Mouse (Mus musculus) lung, adult 18-20 months (tissue): Measurements from ENCODE around the gene Zfp114.

Experiments
- DNase-seq, 2 experiments: peaks; one replicate each; pipeline ENCODE4 v3.0.0; 2022; ENCODE audit warnings: mixed read lengths in 2 of 2

The Zfp114 gene

DNA sequence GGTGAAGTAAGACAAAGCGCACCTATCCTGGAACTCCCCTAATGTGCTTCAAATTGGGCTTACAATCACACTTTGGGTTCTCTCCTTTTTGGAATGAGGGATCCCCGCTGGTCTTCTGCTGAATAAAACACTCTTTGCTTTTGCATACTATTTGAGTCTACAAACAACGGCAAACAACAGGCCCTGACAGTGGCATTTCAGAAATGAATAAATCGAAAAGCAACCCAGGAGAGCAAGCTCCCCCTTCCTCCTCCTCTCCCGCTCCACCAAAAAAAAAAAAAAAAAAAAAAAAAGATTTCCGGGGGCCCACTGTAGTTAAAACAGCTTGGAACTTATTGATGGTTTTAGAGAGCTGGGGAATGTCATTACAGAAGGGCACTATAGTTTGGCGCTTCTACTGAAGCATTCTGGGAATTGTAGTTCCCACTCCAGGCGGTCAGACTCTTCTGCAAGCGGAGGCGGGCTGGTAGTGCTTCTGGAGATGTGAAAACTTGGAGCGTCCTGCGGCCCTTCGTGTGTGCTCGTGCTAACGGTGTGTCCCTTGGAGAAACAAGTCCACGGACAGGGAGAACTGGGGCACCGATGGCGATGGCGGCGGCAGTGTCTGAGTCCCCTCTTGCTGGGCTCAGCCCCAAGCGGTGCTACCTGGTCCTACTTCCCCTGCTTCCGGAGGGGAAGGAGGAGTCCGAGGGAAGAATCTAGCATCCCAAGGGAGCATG, at the start of gene Zfp114:
Gene Zfp114 (plus strand): TSS at position 443 of the 719 bp plus-strand sequence.
- peak; percentile 24 to 33 for DNase-seq

DNA sequence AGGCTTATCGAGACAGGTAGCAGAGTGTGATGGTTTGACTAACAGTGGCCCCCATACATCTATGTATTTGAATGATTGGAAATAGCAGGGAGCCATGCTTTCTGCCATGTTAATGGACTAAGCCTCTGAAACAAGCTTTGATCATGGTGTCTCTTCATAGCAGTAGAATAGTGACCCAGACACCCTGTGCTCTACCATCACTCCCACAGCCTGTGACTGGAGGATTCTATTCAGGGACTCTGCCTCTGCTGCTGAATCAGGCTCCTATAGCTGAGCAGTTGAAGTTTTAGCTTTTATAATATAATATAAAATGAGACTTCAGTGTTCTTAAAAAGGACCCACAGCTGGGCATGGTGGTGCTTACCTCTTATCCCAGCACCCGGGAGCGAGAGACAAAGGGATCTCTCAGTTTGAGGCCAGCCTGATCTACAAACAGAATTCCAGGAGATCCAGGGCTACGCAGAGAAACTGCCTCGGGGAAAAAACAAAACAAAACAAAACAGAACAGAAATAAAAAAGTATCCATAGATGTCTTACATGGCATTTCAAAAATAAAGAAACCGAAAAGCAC, 41.4 kb upstream of the Zfp114 start:
- no peak for DNase-seq

DNA sequence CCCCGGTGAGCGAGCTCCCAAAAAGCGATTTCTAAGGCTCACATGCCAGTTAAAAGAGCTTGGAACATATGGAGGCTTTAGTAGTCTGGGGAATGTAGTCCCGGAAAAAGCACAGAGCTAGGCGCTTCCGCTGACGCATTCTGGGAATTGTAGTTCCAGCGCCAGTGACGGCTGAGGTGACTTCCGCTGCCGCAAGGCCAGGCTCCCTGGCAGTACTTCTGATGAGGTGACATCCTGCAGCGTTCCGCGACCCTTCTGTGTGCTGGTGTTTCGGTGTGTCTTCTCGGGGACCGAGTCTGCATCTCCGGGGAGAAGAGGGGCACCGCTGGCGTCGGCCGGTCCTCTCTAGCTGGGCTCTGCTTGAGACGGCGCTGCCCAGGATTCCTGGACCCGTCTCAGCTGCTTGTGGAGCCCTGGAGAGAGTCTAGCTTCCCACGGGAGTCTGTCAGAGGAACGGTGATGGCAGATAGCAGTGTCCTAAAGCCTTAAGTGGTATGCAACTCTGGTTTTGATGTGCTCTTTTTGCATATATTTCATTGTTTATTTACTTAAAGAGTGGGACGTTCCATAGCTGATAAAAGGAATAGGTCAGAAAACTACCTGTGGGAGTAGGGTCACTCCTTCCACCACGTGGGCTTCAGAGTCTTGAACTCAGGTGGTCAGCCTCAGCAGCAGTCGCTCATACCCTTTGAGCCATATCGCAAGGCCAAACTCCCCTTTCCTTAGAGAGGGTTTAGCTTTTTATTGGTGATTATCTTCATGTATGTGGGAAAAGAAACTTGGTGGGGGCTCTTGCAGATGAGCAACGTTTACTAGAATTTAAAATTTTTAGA, 40.6 kb upstream of the Zfp114 start, which contains the start of gene Zfp235:
Gene Zfp235 (plus strand): TSS at position 174 of the 833 bp plus-strand sequence.
- peak; percentile 89 to 90 for DNase-seq

DNA sequence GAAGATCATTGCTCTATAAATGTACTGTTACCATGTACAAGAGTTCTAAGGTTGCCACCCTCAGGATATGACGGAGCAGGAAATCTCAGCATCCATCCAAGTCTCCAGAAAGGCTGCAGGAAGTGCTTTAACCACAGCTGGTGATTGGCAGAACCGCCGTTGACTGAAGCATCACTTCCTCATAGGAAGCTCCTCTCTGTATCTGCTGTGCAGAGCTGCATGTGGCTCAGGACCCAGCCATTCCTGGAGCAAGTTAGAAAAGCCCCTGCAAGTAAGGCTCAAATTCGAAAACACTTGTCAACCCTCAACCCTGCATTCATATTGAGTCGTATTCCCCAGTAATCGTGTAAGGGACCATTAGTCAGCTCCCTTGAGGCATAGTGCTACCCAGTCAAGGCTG, 32.3 kb upstream of the Zfp114 start:
- no peak for DNase-seq

DNA sequence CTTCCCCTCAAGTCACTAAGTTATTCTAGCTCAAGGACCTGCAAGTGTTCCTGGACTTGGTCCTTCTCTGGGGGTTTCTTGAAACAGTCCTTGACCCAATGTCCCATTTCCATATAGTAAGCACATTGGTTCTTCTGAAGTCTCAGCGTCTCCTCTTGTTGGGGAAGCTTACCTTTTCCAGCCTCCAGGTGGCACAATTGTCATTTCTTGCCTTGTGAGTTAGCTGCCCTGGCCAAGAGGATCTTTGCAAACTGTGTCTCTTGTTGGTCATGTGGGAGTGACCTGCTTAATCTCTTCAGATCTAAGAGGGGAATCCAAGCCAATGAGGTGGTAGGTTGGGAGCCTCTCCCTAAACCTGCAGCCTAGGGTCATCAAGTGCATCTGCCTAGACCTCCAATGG, 21.6 kb upstream of the Zfp114 start:
- no peak for DNase-seq

DNA sequence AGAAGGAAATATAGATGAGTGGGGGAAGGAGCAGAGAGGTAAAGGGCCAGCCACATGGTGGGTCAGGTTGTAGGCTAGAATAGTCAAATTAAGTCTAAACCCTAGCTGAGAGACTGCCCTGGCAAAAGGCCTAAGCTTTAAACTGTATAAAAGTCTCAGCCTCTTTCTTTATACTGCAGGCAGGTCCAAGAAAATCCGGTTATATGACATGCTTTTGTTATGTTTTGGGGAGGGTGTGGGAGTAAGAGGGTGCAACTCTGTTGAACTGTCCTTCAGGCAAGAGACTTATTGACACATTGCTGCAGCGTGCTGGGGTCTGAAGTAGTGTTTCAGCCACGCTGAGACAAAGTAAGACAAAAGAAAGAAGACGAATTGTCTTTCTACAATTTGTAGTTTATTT, 2.7 kb upstream of the Zfp114 start:
- DNase-seq = no peak

DNA sequence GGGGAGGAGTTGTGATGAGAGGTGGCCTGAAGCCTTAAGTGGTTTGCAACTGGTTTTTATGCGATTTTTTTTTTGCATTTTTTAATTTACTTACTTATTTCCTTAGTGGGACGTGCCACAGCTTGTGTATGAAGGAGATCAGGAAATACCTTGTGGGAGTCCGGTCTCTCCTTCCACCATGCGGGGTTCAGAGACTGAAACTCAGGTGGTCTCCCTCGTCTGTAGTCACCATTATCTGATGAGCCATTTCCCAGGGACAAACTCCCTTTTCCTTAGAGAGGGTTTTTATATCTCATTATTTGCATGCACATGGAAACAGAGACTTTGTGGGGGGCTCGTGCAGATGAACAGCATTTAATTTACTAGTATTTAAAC, 464 bp downstream of the Zfp114 start:
- no peak for DNase-seq

DNA sequence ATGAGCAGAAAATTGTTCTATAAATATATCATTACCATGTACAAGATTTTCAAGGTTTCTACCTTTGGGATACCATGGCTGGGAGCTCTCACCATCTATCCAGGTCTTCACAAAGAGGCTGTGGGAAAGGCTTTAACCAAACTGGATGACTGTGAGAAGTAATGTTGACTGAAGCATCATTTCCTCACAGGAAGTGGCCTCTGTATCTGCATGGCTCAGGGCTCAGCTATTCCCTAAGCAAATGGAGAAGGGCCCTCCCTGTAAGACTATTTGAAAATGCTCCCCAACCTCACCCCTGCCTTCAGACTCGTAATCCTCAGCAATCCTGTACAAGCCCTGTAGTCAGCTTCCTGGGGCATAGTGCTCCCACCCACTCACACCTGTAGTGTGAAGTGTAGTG, 12.8 kb downstream of the Zfp114 start:
- DNase-seq = no peak

DNA sequence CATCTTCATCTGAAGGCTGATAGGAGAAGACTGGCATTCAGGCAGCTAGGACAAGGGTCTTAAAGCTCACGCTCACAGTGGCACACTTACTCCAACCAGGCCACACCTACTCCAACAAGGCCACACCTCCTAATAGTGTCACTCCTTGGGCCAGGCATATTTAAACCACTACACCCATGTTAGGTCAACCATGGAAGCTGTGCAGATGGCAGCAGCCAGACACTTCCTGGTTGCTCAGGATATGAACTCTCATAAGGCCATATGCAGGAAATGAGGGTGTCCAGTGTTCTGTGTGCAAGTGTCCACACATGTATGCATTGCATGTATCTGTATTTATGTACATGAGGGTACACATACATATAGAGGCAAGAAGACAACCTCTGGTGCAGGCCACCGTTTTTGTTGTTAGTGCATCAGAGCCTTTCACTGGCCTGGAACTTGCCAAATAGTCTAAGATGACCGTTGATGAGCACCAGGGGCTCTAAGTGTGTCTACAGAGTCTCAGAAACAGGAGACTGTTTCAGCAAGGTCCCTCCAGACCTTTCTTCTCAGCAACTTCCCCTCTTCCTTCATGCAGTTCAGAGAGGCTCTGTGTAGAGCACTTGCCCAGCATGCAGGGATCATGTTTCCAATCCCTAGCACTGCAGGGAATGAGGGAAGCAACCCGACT, 14.2 kb downstream of the Zfp114 start:
- no peak for DNase-seq

DNA sequence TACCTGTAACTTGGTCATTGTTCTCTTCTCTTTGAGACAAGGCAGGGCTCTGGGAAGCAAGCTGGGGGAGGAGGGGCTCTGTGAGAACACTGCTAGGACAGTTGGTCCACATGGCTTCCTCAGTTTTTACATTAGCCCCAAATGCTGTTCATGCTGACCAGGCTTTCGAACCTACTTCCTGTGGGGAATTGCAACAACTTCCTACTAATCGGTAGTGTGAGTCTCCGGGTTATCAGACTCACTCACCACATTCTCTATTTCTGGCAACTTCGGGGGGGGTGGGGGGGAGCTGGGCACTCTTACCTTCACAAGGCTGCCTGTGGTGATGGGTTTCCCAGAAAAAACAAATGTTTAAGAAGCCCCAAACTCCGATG, 14.7 kb downstream of the Zfp114 start:
- DNase-seq = no peak

DNA sequence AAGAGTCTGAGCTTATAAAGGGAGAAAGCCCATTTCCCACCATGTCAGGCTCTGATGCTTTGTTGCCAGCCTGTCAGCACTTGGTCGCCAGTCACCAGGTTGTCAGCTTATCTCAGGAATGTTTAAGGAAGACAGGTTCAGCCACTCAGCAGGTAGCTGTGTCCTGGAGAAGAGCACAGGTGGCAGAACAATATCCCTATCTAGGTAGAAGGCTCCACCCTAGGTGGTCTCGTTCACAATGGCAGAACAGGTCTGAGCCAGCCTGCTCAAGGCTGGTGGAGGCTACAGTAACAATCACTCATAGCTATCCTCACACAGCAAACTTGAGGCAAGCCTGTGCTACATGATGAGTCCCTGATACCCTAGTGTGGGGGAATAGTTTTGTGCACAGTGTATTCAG, 16.5 kb downstream of the Zfp114 start:
- no peak for DNase-seq

DNA sequence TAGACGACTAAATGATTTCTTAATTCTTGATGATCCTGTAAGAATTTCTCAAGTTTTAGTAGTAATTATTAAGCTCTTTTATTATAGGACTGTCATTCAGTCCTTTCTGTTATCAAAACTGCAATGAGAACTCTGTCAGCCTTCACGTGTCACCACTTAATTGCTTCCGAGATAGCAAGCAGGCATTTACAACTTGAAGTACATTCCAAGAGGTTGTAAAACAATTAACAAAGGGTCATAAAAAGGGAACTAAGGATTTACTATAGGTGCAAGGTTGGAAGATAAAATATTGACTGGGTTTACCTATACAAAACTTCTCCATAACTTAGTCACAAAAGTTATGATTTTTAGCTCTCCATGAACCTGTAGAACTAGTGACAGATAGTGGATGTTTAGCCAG, 18.3 kb downstream of the Zfp114 start:
- DNase-seq = no peak

DNA sequence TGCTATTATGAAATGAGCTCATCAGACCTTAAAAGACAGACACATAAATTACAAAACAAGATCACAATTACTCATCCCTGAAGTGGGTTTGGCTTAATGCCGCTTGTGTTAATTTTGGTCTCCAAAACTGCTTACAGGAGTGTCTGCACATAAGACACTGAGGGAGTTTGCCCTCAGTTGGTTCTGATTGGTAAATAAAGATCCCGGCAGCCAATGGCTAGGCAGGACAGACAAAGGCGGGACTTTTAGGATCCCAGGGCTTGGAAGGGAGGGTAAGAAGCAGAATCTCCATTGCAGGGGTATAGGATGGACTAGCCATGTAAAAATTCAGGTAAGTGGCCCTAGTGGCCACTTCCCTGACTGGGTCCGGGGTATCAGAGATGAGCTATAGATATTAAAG, 22.1 kb downstream of the Zfp114 start:
- no peak for DNase-seq

DNA sequence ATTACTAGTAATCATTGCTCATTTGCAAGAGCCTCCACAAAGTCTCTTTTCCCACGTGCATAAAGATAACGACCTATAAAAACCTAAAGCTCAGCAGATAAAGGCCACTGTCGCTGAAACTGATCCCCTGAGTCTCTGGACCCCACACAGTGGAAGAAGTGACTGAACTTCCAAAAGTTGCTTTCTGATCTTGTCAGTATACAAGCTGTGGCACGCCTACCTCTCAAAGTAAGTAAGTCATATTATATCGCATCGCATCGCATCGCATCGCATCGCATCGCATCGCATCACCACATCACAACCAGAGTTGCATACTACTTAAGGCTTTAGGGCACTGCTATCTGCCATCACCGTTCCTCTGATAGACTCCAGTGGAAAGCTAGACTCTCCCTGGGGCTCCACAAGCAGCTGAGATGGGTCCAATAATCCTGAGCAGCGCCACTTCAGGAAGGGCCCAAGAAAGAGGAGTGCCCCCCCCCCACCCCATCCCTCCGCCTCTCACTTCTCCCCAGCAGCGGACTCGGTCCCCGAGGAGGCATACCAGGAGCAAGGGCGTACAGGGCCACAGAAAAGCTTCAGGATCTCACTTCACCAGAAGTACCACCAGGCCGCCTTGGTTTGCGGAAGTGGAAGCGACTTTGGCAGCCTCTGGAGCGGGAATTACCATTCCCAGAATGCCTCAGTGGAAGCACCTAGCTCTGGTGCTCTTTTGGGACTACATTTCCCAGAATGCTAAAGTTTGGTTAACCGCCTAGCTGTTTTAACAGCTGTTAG, 32.8 kb downstream of the Zfp114 start:
- DNase-seq = peak; percentile 75 to 82

DNA sequence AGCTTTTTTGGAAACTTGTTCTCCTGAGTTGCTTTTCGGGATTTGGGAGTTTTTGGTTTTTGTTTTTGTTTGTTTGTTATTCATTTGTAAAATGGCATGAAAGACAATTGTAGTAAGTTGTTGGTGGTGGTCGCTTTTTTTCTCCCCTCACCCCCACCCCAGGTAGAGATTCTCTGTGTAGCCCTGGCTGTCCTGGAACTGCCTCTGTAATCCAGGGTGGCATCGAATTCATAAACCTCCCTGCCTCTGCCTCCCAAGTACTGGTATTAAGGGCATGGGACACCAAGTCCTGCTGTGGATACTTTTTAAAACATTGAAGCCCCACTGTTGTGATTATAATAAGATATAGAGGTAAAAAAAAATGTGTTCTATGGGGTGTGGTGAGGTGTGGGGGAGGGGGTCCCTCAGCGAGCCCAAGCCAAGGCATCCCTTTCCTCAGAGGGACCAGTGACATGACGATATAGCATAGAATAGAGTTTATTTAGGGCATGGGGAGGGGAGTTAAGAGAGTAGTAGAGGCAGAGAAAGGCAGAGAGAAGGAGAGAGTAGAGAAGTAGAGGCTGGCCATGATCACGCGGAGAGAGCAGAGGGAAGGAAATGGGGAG, 33.5 kb downstream of the Zfp114 start:
- no peak for DNase-seq

DNA sequence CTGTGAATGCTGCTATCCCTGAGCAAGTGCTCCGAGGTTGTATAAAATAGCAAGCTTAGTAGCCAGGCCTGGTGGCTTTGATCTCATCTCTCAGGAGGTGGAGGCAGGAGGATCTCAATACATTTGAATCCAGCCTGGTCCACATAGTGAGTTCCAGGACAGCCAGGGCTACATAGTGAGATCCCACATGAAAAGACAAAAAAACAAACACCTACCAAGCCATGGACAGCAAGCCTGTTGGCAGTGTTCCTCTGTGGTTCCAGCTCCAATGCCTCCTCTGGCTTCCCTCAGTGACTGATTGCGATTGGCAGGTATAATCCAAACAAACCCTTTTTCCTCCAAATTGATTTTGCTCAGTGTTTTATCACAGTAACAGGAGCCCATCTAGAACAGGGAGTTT, 35.4 kb downstream of the Zfp114 start:
- no peak for DNase-seq

DNA sequence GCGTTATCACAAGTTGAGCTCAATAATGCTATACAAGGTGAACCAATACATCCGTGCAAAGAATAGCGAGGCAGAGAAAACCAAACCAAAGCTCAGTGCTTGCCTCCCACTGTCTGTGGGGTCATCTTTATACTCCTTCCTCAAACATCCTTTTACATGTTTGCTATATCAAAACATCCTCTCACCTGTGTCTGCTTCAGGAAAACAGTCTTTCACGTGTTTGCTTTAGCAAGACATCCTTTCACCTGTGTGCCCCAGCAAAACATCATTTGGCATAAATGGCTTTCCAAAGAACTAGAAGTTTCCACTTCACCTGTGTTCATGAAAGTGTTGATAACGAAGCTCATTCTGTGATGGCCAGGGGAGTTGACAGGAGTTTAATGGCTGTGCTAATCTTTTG, 36.5 kb downstream of the Zfp114 start, which contains the start of gene Zfp111:
Gene Zfp111 (minus strand): TSS at position 101 of the 400 bp plus-strand sequence.
- DNase-seq = no peak
